Mouse (Mus musculus) MEL (cell line): ENCODE results near the gene Rmnd5b. TPM values are rescaled to one million over a fixed set of nuclear protein-coding genes. Genes with fewer than 3 reads are reported as not detected.

Source experiments
- DNase-seq: peaks from one replicate; pipeline ENCODE4 v3.0.0; 2011; ENCODE audit warnings: low read depth, low spot score
- H3K27ac ChIP-seq: 2 replicates; pipeline ENCODE4 v1.5.1; 2012; ENCODE audit warnings: low read depth, mild to moderate bottlenecking, control low read depth, low read length, moderate library complexity; ENCODE audit not compliant: control insufficient read depth
- H3K27me3 ChIP-seq, 2 experiments: fragments of 150-350 bp in 1 of 2; sonication (generic) in 1 of 2; 2 replicates each; pipeline ENCODE4 v1.6.1; 2012; ENCODE audit warnings: low read length in 2 of 2, mild to moderate bottlenecking in 2 of 2, improper control_type of control experiment in 1 of 2, moderate library complexity in 1 of 2; ENCODE audit not compliant: insufficient read depth in 2 of 2, control insufficient read depth in 1 of 2
- H3K36me3 ChIP-seq, 2 experiments: 2 replicates each; pipeline ENCODE4 v1.6.1; 2012 to 2014; ENCODE audit warnings: low read length in 2 of 2, improper control_type of control experiment in 1 of 2, inconsistent platforms in 1 of 2, mild to moderate bottlenecking in 1 of 2; ENCODE audit not compliant: insufficient read depth in 2 of 2, control insufficient read depth in 1 of 2
- H3K4me1 ChIP-seq, 2 experiments: fragments of 150-350 bp in 1 of 2; sonication (generic) in 1 of 2; 2 replicates each; pipeline ENCODE4 v1.6.1; 2012; ENCODE audit warnings: low read length in 2 of 2, improper control_type of control experiment in 1 of 2, mild to moderate bottlenecking in 1 of 2; ENCODE audit not compliant: insufficient read depth in 2 of 2, control insufficient read depth in 1 of 2
- H3K4me3 ChIP-seq, 2 experiments: fragments of 150-350 bp in 1 of 2; sonication (generic) in 1 of 2; 2 replicates each; pipeline ENCODE4 v1.5.1; 2012; ENCODE audit warnings: low read depth in 2 of 2, low read length in 2 of 2, mild to moderate bottlenecking in 2 of 2, moderate library complexity in 2 of 2, control low read depth in 1 of 2, improper control_type of control experiment in 1 of 2; ENCODE audit not compliant: control insufficient read depth in 1 of 2, insufficient read depth in 1 of 2
- H3K79me2 ChIP-seq: 2 replicates; pipeline ENCODE4 v1.6.1; 2012; ENCODE audit warnings: mild to moderate bottlenecking, low read length, moderate library complexity; ENCODE audit not compliant: control insufficient read depth, poor library complexity, insufficient read depth
- H3K9ac ChIP-seq: 2 replicates; pipeline ENCODE4 v1.6.1; 2012; ENCODE audit warnings: low read depth, mild to moderate bottlenecking, control low read depth, low read length, moderate library complexity; ENCODE audit not compliant: control insufficient read depth, poor library complexity, severe bottlenecking
- H3K9me3 ChIP-seq: fragments of 150-350 bp; sonication (generic); replicated peaks from 2 replicates; pipeline ENCODE4 v1.6.1; 2012; ENCODE audit warnings: mild to moderate bottlenecking, low read length, improper control_type of control experiment, moderate library complexity; ENCODE audit not compliant: insufficient read depth
- CHD1 ChIP-seq: IDR thresholded peaks from 2 replicates; pipeline ENCODE4 v1.6.1; 2012; ENCODE audit warnings: low read depth, mild to moderate bottlenecking, inconsistent platforms, low read length, improper control_type of control experiment
- CTCF ChIP-seq, 3 experiments: IDR thresholded peaks in 2 of 3; conservative IDR thresholded peaks in 1 of 3; 2 replicates each; pipeline ENCODE4 v1.5.1; 2011 to 2012; ENCODE audit warnings: low read length in 3 of 3, low read depth in 2 of 3, mild to moderate bottlenecking in 2 of 3, improper control_type of control experiment in 1 of 3, inconsistent platforms in 1 of 3, mixed read lengths in 1 of 3, moderate library complexity in 1 of 3; ENCODE audit not compliant: control insufficient read depth in 1 of 3, insufficient read depth in 1 of 3, poor library complexity in 1 of 3, severe bottlenecking in 1 of 3
- EP300 ChIP-seq, 2 experiments: IDR thresholded peaks; 2 replicates each; pipeline ENCODE4 v1.6.1; 2011; ENCODE audit warnings: improper control_type of control experiment in 2 of 2, low read length in 2 of 2, low read depth in 1 of 2, mild to moderate bottlenecking in 1 of 2
- GATA1 ChIP-seq: IDR thresholded peaks from 2 replicates; pipeline ENCODE4 v1.6.1; 2011; ENCODE audit warnings: low read depth, low read length, improper control_type of control experiment
- HCFC1 ChIP-seq: IDR thresholded peaks from 2 replicates; pipeline ENCODE4 v1.6.1; 2012; ENCODE audit warnings: low read depth, mild to moderate bottlenecking, inconsistent platforms, low read length, improper control_type of control experiment, moderate library complexity
- JUND ChIP-seq: IDR thresholded peaks from 2 replicates; pipeline ENCODE4 v1.6.1; 2011; ENCODE audit warnings: low read depth, mild to moderate bottlenecking, improper control_type of control experiment, low read length
- KAT2A ChIP-seq: conservative IDR thresholded peaks from 2 replicates; pipeline ENCODE4 v1.6.1; 2012; ENCODE audit warnings: low read depth, low read length, improper control_type of control experiment, inconsistent platforms
- MAX ChIP-seq: IDR thresholded peaks from 2 replicates; pipeline ENCODE4 v1.6.1; 2011; ENCODE audit warnings: low read length, improper control_type of control experiment
- MAZ ChIP-seq: IDR thresholded peaks from 2 replicates; pipeline ENCODE4 v1.6.1; 2012; ENCODE audit warnings: low read depth, mild to moderate bottlenecking, inconsistent platforms, low read length, improper control_type of control experiment
- MYB ChIP-seq: IDR thresholded peaks from 2 replicates; pipeline ENCODE4 v1.6.1; 2011; ENCODE audit warnings: mild to moderate bottlenecking, low read depth, low read length, improper control_type of control experiment
- NELFE ChIP-seq: IDR thresholded peaks from 2 replicates; pipeline ENCODE4 v1.6.1; 2011; ENCODE audit warnings: low read depth, low read length, improper control_type of control experiment
- POLR2A ChIP-seq, 2 experiments: IDR thresholded peaks; 2 replicates each; pipeline ENCODE4 v1.6.1; 2011 to 2012; ENCODE audit warnings: low read length in 2 of 2, mild to moderate bottlenecking in 2 of 2, control low read depth in 1 of 2, improper control_type of control experiment in 1 of 2, low read depth in 1 of 2, moderate library complexity in 1 of 2; ENCODE audit not compliant: control insufficient read depth in 1 of 2, insufficient read depth in 1 of 2, poor library complexity in 1 of 2
- POLR2AphosphoS2 ChIP-seq: IDR thresholded peaks from 2 replicates; pipeline ENCODE4 v1.6.1; 2011; ENCODE audit warnings: low read length, improper control_type of control experiment
- POLR2AphosphoS5 ChIP-seq: IDR thresholded peaks from 2 replicates; pipeline ENCODE4 v1.6.1; 2012; ENCODE audit warnings: low read depth, borderline replicate concordance, mild to moderate bottlenecking, inconsistent platforms, low read length, moderate library complexity, mixed read lengths
- RCOR1 ChIP-seq: IDR thresholded peaks from 2 replicates; pipeline ENCODE4 v1.6.1; 2012; ENCODE audit warnings: low read depth, mild to moderate bottlenecking, inconsistent platforms, low read length, improper control_type of control experiment
- SIN3A ChIP-seq: IDR thresholded peaks from 2 replicates; pipeline ENCODE4 v1.6.1; 2012; ENCODE audit warnings: low read length, improper control_type of control experiment, inconsistent platforms
- TAL1 ChIP-seq: IDR thresholded peaks from 2 replicates; pipeline ENCODE4 v1.6.1; 2012; ENCODE audit warnings: mild to moderate bottlenecking, inconsistent platforms, low read length, moderate library complexity, mixed read lengths
- TBP ChIP-seq: IDR thresholded peaks from 2 replicates; pipeline ENCODE4 v1.8.0; 2011; ENCODE audit warnings: low read depth, low read length, improper control_type of control experiment
- TCF12 ChIP-seq: IDR thresholded peaks from 2 replicates; pipeline ENCODE4 v1.6.1; 2014; ENCODE audit warnings: low read depth, mild to moderate bottlenecking, inconsistent platforms, low read length, improper control_type of control experiment, moderate library complexity
- USF1 ChIP-seq: IDR thresholded peaks from 2 replicates; pipeline ENCODE4 v1.6.1; 2014; ENCODE audit warnings: low read depth, mild to moderate bottlenecking, inconsistent platforms, low read length, improper control_type of control experiment, moderate library complexity
- ZNF384 ChIP-seq: IDR thresholded peaks from 2 replicates; pipeline ENCODE4 v1.6.1; 2012; ENCODE audit warnings: low read depth, mild to moderate bottlenecking, inconsistent platforms, low read length, improper control_type of control experiment
- polyA plus RNA-seq, 2 experiments: library from polyadenylated mRNA; stranded (reverse) in 1 of 2; unstranded in 1 of 2; fragments of >175 nt in 1 of 2; fragments of >200 nt in 1 of 2; gene quantifications; 2 replicates each; pipeline versions ENCODE4 v1.2.1 to v1.2.4; 2012; ENCODE audit warnings: low replicate concordance in 2 of 2, low read depth in 1 of 2; ENCODE audit not compliant: insufficient read length in 2 of 2, insufficient read depth in 1 of 2, missing spikeins in 1 of 2
- total RNA-seq: library from RNA; depleted of rRNA; stranded (reverse); fragments of 300-350 nt; gene quantifications from 2 replicates; pipeline ENCODE4 v1.2.3, GENCODE M21; 2012; rRNA removed

Rmnd5b gene
- total and polyA plus RNA-seq, 3 experiments, result 52.5 to 63.0 TPM; not detected in 1

DNA sequence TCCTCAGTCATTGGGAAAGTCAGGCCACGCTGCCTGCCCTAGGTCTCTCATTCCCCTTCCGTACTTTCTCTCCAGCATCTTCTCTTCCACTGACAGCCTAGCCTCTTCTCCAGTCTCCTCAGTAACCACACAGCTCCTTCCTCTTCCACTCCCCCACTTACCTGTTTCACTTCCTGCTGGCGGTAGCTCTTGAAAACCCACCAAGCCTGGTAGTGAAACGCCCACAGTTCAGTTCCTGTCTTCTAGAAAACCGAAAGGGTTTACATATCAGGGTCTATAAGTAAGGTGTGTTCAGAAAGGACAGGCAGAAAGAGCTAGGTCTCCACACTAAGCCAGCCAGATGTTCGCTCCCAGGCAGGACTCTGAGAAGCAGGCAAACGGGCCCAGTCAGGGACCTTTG, 58.1 kb downstream of the Rmnd5b start:
- Histone ChIP-seq H3K27ac (no peak overlapping the region), H3K9ac (no peak overlapping the region), H3K4me1 (no peaks in the 10 kb centered on the region), H3K79me2 (no peaks in the 10 kb centered on the region), H3K27me3 (no peaks in the 10 kb centered on the region), H3K9me3 (no peaks in the 10 kb centered on the region), H3K36me3 (no peaks in the 10 kb centered on the region), H3K4me3 (no peak overlapping the region)
- no peak for DNase-seq
- TF ChIP-seq TAL1 (no peak), HCFC1 (no peak), POLR2AphosphoS5 (no peak), EP300 (IDR thresholded peaks at IDR 0.05; ENCODE audit: low read depth in 1 of 2, low read length in 2 of 2) (no peak), RCOR1 (no peak), MAZ (no peak), POLR2A (IDR thresholded peaks at IDR 0.05; ENCODE audit: control insufficient read depth in 1 of 2, insufficient read depth in 1 of 2, low read depth in 1 of 2, low read length in 2 of 2, poor library complexity in 1 of 2) (no peak), GATA1 (no peak), MYB (no peak), KAT2A (no peak), TCF12 (no peak), NELFE (no peak), CTCF (IDR thresholded peaks at IDR 0.05 in 2 of 3, conservative IDR thresholded peaks at IDR 0.05 in 1 of 3; ENCODE audit: control insufficient read depth in 1 of 3, insufficient read depth in 1 of 3, low read depth in 2 of 3, low read length in 3 of 3, poor library complexity in 1 of 3, severe bottlenecking in 1 of 3) (no peak), CHD1 (no peak), TBP (no peak)

DNA sequence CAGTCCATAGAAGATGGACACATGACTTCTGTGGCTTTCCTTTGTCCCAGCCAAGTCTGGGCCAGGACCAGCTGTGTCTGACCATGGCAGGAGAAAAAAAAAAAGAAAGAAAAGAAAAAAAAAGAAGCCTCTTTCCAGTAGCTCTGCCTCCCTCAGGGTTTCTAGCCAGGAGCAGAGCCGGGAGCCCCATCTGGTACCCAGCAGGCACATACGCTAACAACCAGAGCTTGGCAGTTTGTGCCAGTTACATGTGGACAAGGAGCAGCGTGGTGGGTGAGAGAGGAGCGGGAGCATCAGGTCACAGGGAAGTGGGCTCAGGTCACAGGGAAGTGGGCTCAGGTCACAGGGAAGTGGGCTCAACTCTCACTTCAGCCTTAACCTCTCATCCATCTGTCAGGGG, 59.2 kb downstream of the Rmnd5b start:
- no peaks in the 10 kb centered on the region for H3K9me3 ChIP-seq
- TF ChIP-seq JUND (no peak), MAX (no peak), USF1 (no peak), SIN3A (no peak), POLR2A (IDR thresholded peaks at IDR 0.05; ENCODE audit: control insufficient read depth in 1 of 2, insufficient read depth in 1 of 2, low read depth in 1 of 2, low read length in 2 of 2, poor library complexity in 1 of 2) (no peak), TCF12 (no peak), POLR2AphosphoS2 (no peak), ZNF384 (0 out of 2 replicates have a peak, but pooled peaks have one; percentile 16)
- H3K36me3 ChIP-seq, result no peaks in the 10 kb centered on the region
- H3K27me3 ChIP-seq, result no peaks in the 10 kb centered on the region
- no peak overlapping the region for H3K27ac ChIP-seq
- H3K9ac ChIP-seq, result no peak overlapping the region
- H3K4me3 ChIP-seq, result no peak overlapping the region
- DNase-seq, result no peak
- no peaks in the 10 kb centered on the region for H3K4me1 ChIP-seq
- H3K79me2 ChIP-seq, result no peaks in the 10 kb centered on the region

Other genes with a start within 250 kb of the Rmnd5b start
- gene Phykpl, start 51.1 kb downstream of the Rmnd5b start, total RNA-seq, result 17.2 and 22.7 TPM in 2 replicates
- 10 to 100 TPM in 1 of 2 experiments, not detected in 1; 23.0 TPM for gene Phykpl, start 51.1 kb downstream of the Rmnd5b start, polyA plus RNA-seq
- gene Hnrnpab, start 29.0 kb downstream of the Rmnd5b start, total RNA-seq, result 894 and 908 TPM in 2 replicates
- gene Hnrnpab, start 29.0 kb downstream of the Rmnd5b start, polyA plus RNA-seq, result 1,000 to 10,000 TPM in 1 of 2 experiments, 100 to 1,000 TPM in 1; 184 to 1,104 TPM
- gene Nhp2, start 16.2 kb downstream of the Rmnd5b start, total RNA-seq, result 588 and 649 TPM in 2 replicates
- 1,000 to 10,000 TPM in 1 of 2 experiments, 100 to 1,000 TPM in 1; 739 to 6,489 TPM for gene Nhp2, start 16.2 kb downstream of the Rmnd5b start, polyA plus RNA-seq
- 6.9 and 7.1 TPM in 2 replicates for gene N4bp3, start 14.9 kb upstream of the Rmnd5b start, total RNA-seq
- 10 to 100 TPM in 1 of 2 experiments, not detected in 1; 11.5 TPM for gene N4bp3, start 14.9 kb upstream of the Rmnd5b start, polyA plus RNA-seq
- gene D930048N14Rik, start 15.1 kb upstream of the Rmnd5b start, total RNA-seq, result 0.39 and 0.56 TPM in 2 replicates
- 1 to 10 TPM in 1 of 2 experiments, not detected in 1; 2.1 TPM for gene D930048N14Rik, start 15.1 kb upstream of the Rmnd5b start, polyA plus RNA-seq
- gene 0610009B22Rik, start 53.0 kb upstream of the Rmnd5b start, total RNA-seq, result 37.3 and 37.7 TPM in 2 replicates
- gene 0610009B22Rik, start 53.0 kb upstream of the Rmnd5b start, polyA plus RNA-seq, result 10 to 100 TPM in 1 of 2 experiments, not detected in 1; 24.4 TPM
- gene Sec24a, start 127.7 kb upstream of the Rmnd5b start, total RNA-seq, result 5.3 TPM in 2 replicates
- gene Sec24a, start 127.7 kb upstream of the Rmnd5b start, polyA plus RNA-seq, result 10 to 100 TPM; 14.1 to 38.2 TPM
- 99.0 and 104 TPM in 2 replicates for gene Sar1b, start 127.8 kb upstream of the Rmnd5b start, total RNA-seq
- gene Sar1b, start 127.8 kb upstream of the Rmnd5b start, polyA plus RNA-seq, result 100 to 1,000 TPM in 1 of 2 experiments, not detected in 1; 124 TPM
- 4.5 and 5.4 TPM in 2 replicates for gene Jade2, start 221.8 kb upstream of the Rmnd5b start, total RNA-seq
- gene Jade2, start 221.8 kb upstream of the Rmnd5b start, polyA plus RNA-seq, result 10 to 100 TPM in 1 of 2 experiments, not detected in 1; 13.0 TPM